Mouse (Mus musculus): ENCODE measurements around the gene Cdhr3. TPM values are rescaled to one million over a fixed set of nuclear protein-coding genes. Genes with fewer than 3 reads are reported as not detected.

The Cdhr3 gene
- polyA plus RNA-seq (2014; fragmentation: Nextera tagmentation; extraction: Ambion mirVana): not detected in 2 replicates

GRCm38 (mm10) chr12:33092775-33093174, at the start of gene Cdhr3:
Gene Cdhr3 (minus strand): TSS chr12:33092875.
- H3K9ac ChIP-seq (ENCODE audit: low read length): no peak within 1 kb of the TSS
- H3K9me3 ChIP-seq (ENCODE audit: control insufficient read depth, low read length): no peaks in the 10 kb centered on the region
- H3K27me3 ChIP-seq (replicated peaks; ENCODE audit: control insufficient read depth, insufficient read depth, low read length): no peaks in the 10 kb centered on the region
- H3K4me3 ChIP-seq (ENCODE audit: low read depth, low read length): no peak within 1 kb of the TSS
- H3K4me2 ChIP-seq (ENCODE audit: low read length): no peak within 1 kb of the TSS
- no peak within 1 kb of the TSS for H3K27ac ChIP-seq (ENCODE audit: low read depth)
- no peaks in the 10 kb centered on the region for H3K4me1 ChIP-seq (replicated peaks; ENCODE audit: control insufficient read depth, insufficient read depth, low read length)
- ATAC-seq (replicated peaks; ENCODE audit: low FRiP score, low TSS enrichment, low read depth) (no peak), DNase-seq (ENCODE audit: low spot score) (no peak)
- H3K36me3 ChIP-seq (ENCODE audit: control insufficient read depth, insufficient read depth, low read length): no peaks in the 10 kb centered on the region
- 61% methylated on average over 6 of the region's 6 CpGs for WGBS

GRCm38 (mm10) chr12:33139083-33139482, 46.4 kb upstream of the Cdhr3 start:
- no peak for DNase-seq (ENCODE audit: low spot score)
- H3K4me2 ChIP-seq (ENCODE audit: low read length): no peak overlapping the region
- no peaks in the 10 kb centered on the region for H3K4me1 ChIP-seq (replicated peaks; ENCODE audit: control insufficient read depth, insufficient read depth, low read length)
- H3K9ac ChIP-seq (ENCODE audit: low read length): no peak overlapping the region
- no peaks in the 10 kb centered on the region for H3K9me3 ChIP-seq (ENCODE audit: control insufficient read depth, low read length)
- no peak for ATAC-seq (replicated peaks; ENCODE audit: low FRiP score, low TSS enrichment, low read depth)
- H3K27ac ChIP-seq (ENCODE audit: low read depth): no peak overlapping the region
- H3K4me3 ChIP-seq (ENCODE audit: low read depth, low read length): no peak overlapping the region
- no peaks in the 10 kb centered on the region; the same call in 1 of the 2 replicates for H3K36me3 ChIP-seq (ENCODE audit: control insufficient read depth, insufficient read depth, low read length)
- no peaks in the 10 kb centered on the region for H3K27me3 ChIP-seq (replicated peaks; ENCODE audit: control insufficient read depth, insufficient read depth, low read length)
- 69% methylated on average over 3 of the region's 3 CpGs for WGBS

GRCm38 (mm10) chr12:33137857-33138256, 45.2 kb upstream of the Cdhr3 start:
- ATAC-seq (replicated peaks; ENCODE audit: low FRiP score, low TSS enrichment, low read depth) (no peak), DNase-seq (ENCODE audit: low spot score) (no peak)
- no peak overlapping the region for H3K4me2 ChIP-seq (ENCODE audit: low read length)
- H3K4me1 ChIP-seq (replicated peaks; ENCODE audit: control insufficient read depth, insufficient read depth, low read length): no peaks in the 10 kb centered on the region
- 70% methylated on average over 1 of the region's 1 CpGs for WGBS
- H3K9me3 ChIP-seq (ENCODE audit: control insufficient read depth, low read length): no peaks in the 10 kb centered on the region
- no peaks in the 10 kb centered on the region; the same call in 1 of the 2 replicates for H3K36me3 ChIP-seq (ENCODE audit: control insufficient read depth, insufficient read depth, low read length)
- no peak overlapping the region for H3K9ac ChIP-seq (ENCODE audit: low read length)
- H3K4me3 ChIP-seq (ENCODE audit: low read depth, low read length): no peak overlapping the region
- no peaks in the 10 kb centered on the region for H3K27me3 ChIP-seq (replicated peaks; ENCODE audit: control insufficient read depth, insufficient read depth, low read length)
- H3K27ac ChIP-seq (ENCODE audit: low read depth): no peak overlapping the region

GRCm38 (mm10) chr12:33131796-33132195, 39.1 kb upstream of the Cdhr3 start:
- Histone ChIP-seq H3K36me3 (ENCODE audit: control insufficient read depth, insufficient read depth, low read length) (no peaks in the 10 kb centered on the region), H3K27ac (ENCODE audit: low read depth) (no peak overlapping the region), H3K9me3 (ENCODE audit: control insufficient read depth, low read length) (no peaks in the 10 kb centered on the region), H3K9ac (ENCODE audit: low read length) (no peak overlapping the region), H3K4me1 (replicated peaks; ENCODE audit: control insufficient read depth, insufficient read depth, low read length) (no peaks in the 10 kb centered on the region), H3K4me2 (ENCODE audit: low read length) (no peak overlapping the region), H3K27me3 (replicated peaks; ENCODE audit: control insufficient read depth, insufficient read depth, low read length) (no peaks in the 10 kb centered on the region), H3K4me3 (ENCODE audit: low read depth, low read length) (no peak overlapping the region)
- ATAC-seq (replicated peaks; ENCODE audit: low FRiP score, low TSS enrichment, low read depth) (no peak), DNase-seq (ENCODE audit: low spot score) (no peak)
- 66% methylated on average over 7 of the region's 7 CpGs for WGBS

GRCm38 (mm10) chr12:33130401-33130800, 37.7 kb upstream of the Cdhr3 start:
- no peak overlapping the region for H3K4me3 ChIP-seq (ENCODE audit: low read depth, low read length)
- H3K9me3 ChIP-seq (ENCODE audit: control insufficient read depth, low read length): no peaks in the 10 kb centered on the region
- H3K27me3 ChIP-seq (replicated peaks; ENCODE audit: control insufficient read depth, insufficient read depth, low read length): no peaks in the 10 kb centered on the region
- DNase-seq (ENCODE audit: low spot score): no peak
- no peaks in the 10 kb centered on the region for H3K4me1 ChIP-seq (replicated peaks; ENCODE audit: control insufficient read depth, insufficient read depth, low read length)
- H3K36me3 ChIP-seq (ENCODE audit: control insufficient read depth, insufficient read depth, low read length): no peaks in the 10 kb centered on the region
- H3K4me2 ChIP-seq (ENCODE audit: low read length): no peak overlapping the region
- no peak for ATAC-seq (replicated peaks; ENCODE audit: low FRiP score, low TSS enrichment, low read depth)
- no peak overlapping the region for H3K9ac ChIP-seq (ENCODE audit: low read length)
- H3K27ac ChIP-seq (ENCODE audit: low read depth): no peak overlapping the region
- WGBS: 37% methylated on average over 8 of the region's 8 CpGs

- H3K36me3 ChIP-seq (ENCODE audit: control insufficient read depth, insufficient read depth, low read length): no peaks in the 10 kb centered on the region
- H3K4me1 ChIP-seq (replicated peaks; ENCODE audit: control insufficient read depth, insufficient read depth, low read length): no peaks in the 10 kb centered on the region
- H3K9ac ChIP-seq (ENCODE audit: low read length): no peak overlapping the region
- 19% methylated on average over 4 of the region's 4 CpGs for whole genome bisulfite sequencing
- DNase-seq (ENCODE audit: low spot score) (no peak), ATAC-seq (replicated peaks; ENCODE audit: low FRiP score, low TSS enrichment, low read depth) (no peak)
- H3K9me3 ChIP-seq (ENCODE audit: control insufficient read depth, low read length): no peaks in the 10 kb centered on the region
- H3K4me3 ChIP-seq (ENCODE audit: low read depth, low read length): no peak overlapping the region
- H3K27ac ChIP-seq (ENCODE audit: low read depth): no peak overlapping the region
- H3K4me2 ChIP-seq (ENCODE audit: low read length): no peak overlapping the region
- no peaks in the 10 kb centered on the region for H3K27me3 ChIP-seq (replicated peaks; ENCODE audit: control insufficient read depth, insufficient read depth, low read length)
Measured at GRCm38 (mm10) chr12:33129410-33129809, 36.7 kb upstream of the Cdhr3 start.

GRCm38 (mm10) chr12:33128702-33129101, 36.0 kb upstream of the Cdhr3 start:
- 66% methylated on average over 7 of the region's 7 CpGs for WGBS
- H3K36me3 ChIP-seq (ENCODE audit: control insufficient read depth, insufficient read depth, low read length): no peaks in the 10 kb centered on the region
- ATAC-seq (replicated peaks; ENCODE audit: low FRiP score, low TSS enrichment, low read depth) (no peak), DNase-seq (ENCODE audit: low spot score) (no peak)
- H3K4me3 ChIP-seq (ENCODE audit: low read depth, low read length): no peak overlapping the region
- no peaks in the 10 kb centered on the region for H3K9me3 ChIP-seq (ENCODE audit: control insufficient read depth, low read length)
- no peak overlapping the region for H3K4me2 ChIP-seq (ENCODE audit: low read length)
- H3K27ac ChIP-seq (ENCODE audit: low read depth): no peak overlapping the region
- no peaks in the 10 kb centered on the region for H3K4me1 ChIP-seq (replicated peaks; ENCODE audit: control insufficient read depth, insufficient read depth, low read length)
- H3K27me3 ChIP-seq (replicated peaks; ENCODE audit: control insufficient read depth, insufficient read depth, low read length): no peaks in the 10 kb centered on the region
- no peak overlapping the region for H3K9ac ChIP-seq (ENCODE audit: low read length)

GRCm38 (mm10) chr12:33128121-33128520, 35.4 kb upstream of the Cdhr3 start:
- Histone ChIP-seq H3K4me3 (ENCODE audit: low read depth, low read length) (no peak overlapping the region), H3K4me2 (ENCODE audit: low read length) (no peak overlapping the region), H3K27me3 (replicated peaks; ENCODE audit: control insufficient read depth, insufficient read depth, low read length) (no peaks in the 10 kb centered on the region), H3K9ac (ENCODE audit: low read length) (no peak overlapping the region), H3K27ac (ENCODE audit: low read depth) (no peak overlapping the region), H3K9me3 (ENCODE audit: control insufficient read depth, low read length) (no peaks in the 10 kb centered on the region), H3K4me1 (replicated peaks; ENCODE audit: control insufficient read depth, insufficient read depth, low read length) (no peaks in the 10 kb centered on the region), H3K36me3 (ENCODE audit: control insufficient read depth, insufficient read depth, low read length) (no peaks in the 10 kb centered on the region)
- 91% methylated on average over 2 of the region's 2 CpGs for WGBS
- no peak for DNase-seq (ENCODE audit: low spot score)
- ATAC-seq (replicated peaks; ENCODE audit: low FRiP score, low TSS enrichment, low read depth): no peak

GRCm38 (mm10) chr12:33126243-33126642, 33.6 kb upstream of the Cdhr3 start:
- DNase-seq (ENCODE audit: low spot score) (no peak), ATAC-seq (replicated peaks; ENCODE audit: low FRiP score, low TSS enrichment, low read depth) (no peak)

More at GRCm38 (mm10) chr12:33126243-33126642, 33.6 kb upstream of the Cdhr3 start:
- Histone ChIP-seq H3K27ac (ENCODE audit: low read depth) (no peak overlapping the region), H3K9ac (ENCODE audit: low read length) (no peak overlapping the region), H3K4me1 (replicated peaks; ENCODE audit: control insufficient read depth, insufficient read depth, low read length) (no peaks in the 10 kb centered on the region), H3K4me3 (ENCODE audit: low read depth, low read length) (no peak overlapping the region), H3K27me3 (replicated peaks; ENCODE audit: control insufficient read depth, insufficient read depth, low read length) (no peaks in the 10 kb centered on the region), H3K36me3 (ENCODE audit: control insufficient read depth, insufficient read depth, low read length) (no peaks in the 10 kb centered on the region), H3K9me3 (ENCODE audit: control insufficient read depth, low read length) (no peaks in the 10 kb centered on the region), H3K4me2 (ENCODE audit: low read length) (no peak overlapping the region)

Data from intestine, embryonic 14.5 days (tissue).